Mouse (Mus musculus): ENCODE data around the gene Mark4. TPM values are rescaled to one million over a fixed set of nuclear protein-coding genes. Genes with fewer than 3 reads are reported as not detected.

The Mark4 gene
- polyA plus RNA-seq, 1 experiment from 2014 or later, result 16.3 TPM

DNA sequence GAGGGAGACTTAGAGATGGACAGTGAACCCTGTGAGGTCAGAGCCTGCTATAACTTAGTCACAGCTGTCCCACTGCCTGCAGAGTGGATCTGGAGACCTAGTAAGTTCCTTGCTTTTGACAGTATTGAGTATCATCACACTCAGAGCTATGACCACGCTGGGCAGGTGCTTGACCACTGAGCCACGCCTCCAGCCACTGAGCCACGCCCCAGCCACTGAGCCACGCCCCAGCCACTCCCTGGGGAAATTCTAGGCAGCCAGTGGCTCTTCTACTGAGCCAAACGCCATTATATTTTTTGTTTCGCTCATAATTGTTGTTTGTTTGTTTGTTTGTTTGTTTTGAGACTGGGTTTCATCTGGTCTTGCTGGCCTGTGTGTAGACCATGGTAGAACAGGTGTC is 9.0 kb upstream of the Mark4 start:
- H3K4me1 ChIP-seq (replicated peaks), result peaks cover 9% of the 10 kb centered on the region
- H3K27me3 ChIP-seq, result peaks cover 87% of the 10 kb centered on the region
- no peak overlapping the region for H3K27ac ChIP-seq
- H3K36me3 ChIP-seq, result no peaks in the 10 kb centered on the region
- no peaks in the 10 kb centered on the region for H3K9me3 ChIP-seq
- H3K4me3 ChIP-seq (replicated peaks), result no peak overlapping the region
- no peak overlapping the region for H3K4me2 ChIP-seq (replicated peaks)
- no peak overlapping the region for H3K9ac ChIP-seq (replicated peaks)
- 42% methylated on average over 6 of the region's 6 CpGs for WGBS
- ATAC-seq, result no peak

DNA sequence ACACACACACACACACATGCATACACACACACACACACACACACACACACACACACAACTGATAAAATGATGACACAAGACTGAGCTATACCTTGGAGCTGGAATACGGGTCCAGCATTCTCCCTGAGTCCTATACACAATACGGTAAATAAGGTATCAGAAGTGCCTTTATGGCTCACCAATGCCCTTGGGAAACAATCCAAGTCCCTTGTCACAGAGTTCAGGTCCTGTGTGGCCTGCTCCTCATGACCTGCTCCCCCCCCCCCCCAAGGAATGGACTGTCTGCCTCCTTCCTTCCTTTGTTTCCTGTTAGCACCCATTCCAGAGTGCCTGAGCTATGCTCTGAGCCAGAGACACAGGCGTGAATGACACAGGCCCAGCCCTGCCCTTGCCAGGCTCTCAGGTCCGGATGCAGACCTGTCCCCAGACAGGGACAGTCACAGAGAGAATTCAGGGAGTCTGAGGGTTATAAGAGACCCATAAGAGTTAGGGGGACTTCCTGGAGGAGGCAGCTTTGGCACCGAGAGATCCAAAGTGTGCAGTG is 8.1 kb upstream of the Mark4 start:
- 65% methylated on average over 5 of the region's 5 CpGs for WGBS

DNA sequence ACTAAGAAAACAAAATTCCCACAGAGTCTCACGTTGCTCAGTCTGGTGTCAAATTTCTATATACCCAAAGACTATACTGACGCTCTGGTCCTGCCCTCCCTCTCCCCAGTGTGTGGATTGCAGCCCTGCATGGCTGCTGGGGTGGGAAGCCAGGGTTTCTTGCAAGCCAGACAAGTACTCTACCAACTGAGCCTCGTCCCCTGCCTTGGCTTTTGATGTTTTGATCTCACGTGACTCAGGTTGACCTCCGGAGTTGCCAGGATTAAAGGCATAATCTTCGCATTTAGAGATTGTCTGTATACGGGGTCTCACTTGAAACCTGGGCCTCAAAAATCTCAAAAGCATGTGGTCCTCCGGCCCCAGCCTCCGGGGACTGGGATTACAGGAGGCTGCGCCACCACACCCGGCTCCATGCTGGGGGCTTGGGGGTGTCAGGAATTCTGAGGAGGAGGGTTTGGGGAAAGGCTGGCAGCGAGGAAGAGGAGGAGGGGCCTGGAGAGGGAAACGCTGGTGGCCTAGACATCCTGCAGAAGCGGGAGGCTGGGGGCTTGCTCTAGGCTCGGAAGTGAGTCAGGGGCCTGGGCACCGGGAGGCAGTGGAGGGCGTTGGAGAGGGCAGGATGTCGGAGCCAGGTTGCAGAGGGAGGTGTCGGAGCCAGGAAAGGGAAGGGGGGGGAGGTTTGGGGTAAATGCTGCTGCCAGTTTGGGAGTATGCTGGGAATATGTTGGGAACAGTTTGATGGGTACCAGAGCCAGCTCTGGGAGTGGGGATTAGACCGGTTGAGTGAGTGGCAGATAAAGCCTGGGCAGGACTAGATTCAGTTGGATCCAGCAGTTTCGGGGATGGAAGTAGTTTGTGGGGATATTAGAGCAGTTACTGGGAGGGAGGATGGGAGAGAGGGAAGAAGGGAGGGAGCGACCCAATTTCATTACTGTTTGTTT is 6.0 kb upstream of the Mark4 start:
- Histone ChIP-seq H3K9ac (replicated peaks) (peak overlapping the region; percentile 20), H3K36me3 (no peaks in the 10 kb centered on the region), H3K4me3 (replicated peaks) (no peak overlapping the region), H3K9me3 (no peaks in the 10 kb centered on the region), H3K27me3 (peaks cover 58% of the 10 kb centered on the region), H3K4me1 (replicated peaks) (peaks cover 11% of the 10 kb centered on the region), H3K27ac (no peak overlapping the region), H3K4me2 (replicated peaks) (peak overlapping the region; percentile 14)
- 3% methylated on average over 22 of the region's 22 CpGs for WGBS
- ATAC-seq, result no peak

More for the DNA sequence above, 8.1 kb upstream of the Mark4 start:
- Histone ChIP-seq H3K27ac (no peak overlapping the region), H3K36me3 (no peaks in the 10 kb centered on the region), H3K4me3 (replicated peaks) (no peak overlapping the region), H3K9me3 (no peaks in the 10 kb centered on the region), H3K27me3 (peaks cover 78% of the 10 kb centered on the region), H3K4me2 (replicated peaks) (no peak overlapping the region), H3K9ac (replicated peaks) (no peak overlapping the region), H3K4me1 (replicated peaks) (peaks cover 9% of the 10 kb centered on the region)
- no peak for ATAC-seq

DNA sequence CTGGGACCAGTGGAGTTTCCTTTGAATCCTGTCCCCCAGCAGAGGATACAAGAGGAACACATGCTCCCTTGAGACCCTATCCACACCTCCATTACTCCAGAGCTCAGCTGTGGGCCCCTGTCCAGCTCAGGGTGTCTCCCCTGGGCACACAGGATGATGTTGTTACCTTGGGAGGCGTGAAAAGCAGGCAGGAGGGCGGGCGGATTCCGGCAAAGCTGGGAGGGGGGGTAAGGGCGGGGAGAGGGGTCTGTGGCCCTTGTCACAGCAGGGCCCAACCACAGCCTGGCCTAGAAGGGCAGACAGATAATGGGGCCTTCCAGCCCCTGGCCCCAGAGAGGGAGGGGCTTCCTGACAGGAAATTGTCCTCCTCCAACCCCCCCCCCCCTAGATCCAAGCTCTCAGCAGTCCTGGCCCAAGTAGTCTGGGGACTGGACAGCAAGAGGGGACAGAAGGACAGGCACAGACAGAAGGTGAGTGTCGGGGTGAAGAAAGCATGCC is 4.3 kb upstream of the Mark4 start, which contains the start of gene Exoc3l2:
Gene Exoc3l2 (plus strand): TSS at position 448 of the 498 bp plus-strand sequence.
- peaks cover 42% of the 10 kb centered on the region for H3K27me3 ChIP-seq
- H3K27ac ChIP-seq, result no peak within 1 kb of the TSS
- no peak for ATAC-seq
- 21% methylated on average over 6 of the region's 6 CpGs for WGBS
- no peaks in the 10 kb centered on the region for H3K9me3 ChIP-seq
- H3K9ac ChIP-seq (replicated peaks), result no peak within 1 kb of the TSS
- peaks cover 15% of the 10 kb centered on the region for H3K4me1 ChIP-seq (replicated peaks)
- no peaks in the 10 kb centered on the region for H3K36me3 ChIP-seq
- H3K4me3 ChIP-seq (replicated peaks), result no peak within 1 kb of the TSS
- H3K4me2 ChIP-seq (replicated peaks), result no peak within 1 kb of the TSS

DNA sequence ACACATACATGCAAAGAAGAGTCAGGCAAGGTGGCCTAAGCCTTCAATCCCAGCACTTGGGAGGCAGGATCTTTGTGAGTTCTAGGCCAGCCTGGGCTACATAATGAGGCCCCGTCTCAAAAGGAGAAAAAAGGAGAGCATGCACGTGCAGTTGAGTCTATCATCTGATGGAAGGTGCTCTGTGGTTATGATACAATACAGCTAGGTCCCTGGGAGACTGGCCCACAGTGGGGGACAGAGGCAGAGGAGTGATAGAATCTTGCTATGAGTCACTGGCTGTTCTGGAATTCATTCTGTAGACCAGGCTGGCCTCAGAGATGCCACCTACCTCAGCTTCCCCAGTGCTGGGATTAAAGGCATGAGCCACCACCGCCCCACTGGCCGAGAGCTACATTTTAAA is 3.8 kb upstream of the Mark4 start:
- no peaks in the 10 kb centered on the region for H3K9me3 ChIP-seq
- no peak overlapping the region for H3K4me3 ChIP-seq (replicated peaks)
- 56% methylated on average over 4 of the region's 4 CpGs for WGBS
- H3K9ac ChIP-seq (replicated peaks), result no peak overlapping the region
- no peak for ATAC-seq
- peaks cover 19% of the 10 kb centered on the region for H3K4me1 ChIP-seq (replicated peaks)
- H3K27ac ChIP-seq, result no peak overlapping the region
- no peaks in the 10 kb centered on the region for H3K36me3 ChIP-seq
- peaks cover 39% of the 10 kb centered on the region for H3K27me3 ChIP-seq
- no peak overlapping the region for H3K4me2 ChIP-seq (replicated peaks)

DNA sequence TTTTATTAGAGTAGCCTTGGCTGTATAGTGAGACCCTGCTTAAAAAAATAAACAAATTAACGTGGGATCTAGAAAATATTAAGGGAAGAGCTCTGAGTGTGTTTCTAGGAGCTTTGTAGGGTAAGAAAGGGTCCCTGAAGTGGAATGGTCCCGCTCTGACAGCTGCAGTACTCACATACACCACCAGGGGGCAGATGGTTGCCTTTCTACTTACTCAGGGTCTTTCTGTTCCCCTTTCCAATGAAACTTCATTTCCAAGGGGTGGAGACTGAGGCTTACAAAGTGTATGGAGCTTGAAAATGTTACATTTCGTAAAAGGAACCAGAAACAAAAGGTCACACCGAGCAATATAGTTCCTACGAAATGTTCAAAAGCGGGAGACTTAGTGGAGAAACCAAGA is 2.9 kb upstream of the Mark4 start:
- H3K4me3 ChIP-seq (replicated peaks), result no peak overlapping the region
- H3K36me3 ChIP-seq, result no peaks in the 10 kb centered on the region
- no peak for ATAC-seq
- no peak overlapping the region for H3K9ac ChIP-seq (replicated peaks)
- H3K9me3 ChIP-seq, result no peaks in the 10 kb centered on the region
- H3K4me1 ChIP-seq (replicated peaks), result peaks cover 29% of the 10 kb centered on the region
- H3K27me3 ChIP-seq, result peaks cover 30% of the 10 kb centered on the region
- no peak overlapping the region for H3K4me2 ChIP-seq (replicated peaks)
- H3K27ac ChIP-seq, result no peak overlapping the region
- 10% methylated on average over 6 of the region's 6 CpGs for WGBS

DNA sequence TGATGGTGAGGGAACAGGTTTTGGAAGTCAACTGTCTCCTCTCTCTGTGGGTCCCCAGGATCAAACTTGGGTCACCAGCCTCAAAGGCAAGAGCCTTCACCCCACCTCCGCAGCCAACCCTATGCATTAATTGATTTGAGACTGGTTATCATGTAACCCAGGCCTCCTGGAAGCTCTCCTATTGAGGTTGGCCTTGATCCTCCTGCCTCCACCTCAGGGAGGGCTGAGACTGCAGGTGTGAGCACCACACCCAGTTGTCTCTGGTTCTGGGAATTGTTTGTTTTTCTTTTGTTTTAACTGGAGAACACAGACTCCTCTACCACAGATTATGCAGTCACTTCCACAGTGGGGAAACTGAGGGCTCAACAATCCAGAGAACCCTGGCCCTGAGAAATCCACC is 1.9 kb upstream of the Mark4 start:
- no peak for ATAC-seq
- Histone ChIP-seq H3K4me3 (replicated peaks) (no peak overlapping the region), H3K9me3 (no peaks in the 10 kb centered on the region), H3K9ac (replicated peaks) (no peak overlapping the region), H3K36me3 (peaks cover 6% of the 10 kb centered on the region), H3K27ac (no peak overlapping the region), H3K4me2 (replicated peaks) (no peak overlapping the region), H3K27me3 (peaks cover 22% of the 10 kb centered on the region), H3K4me1 (replicated peaks) (peaks cover 37% of the 10 kb centered on the region)
- WGBS, result 56% methylated on average over 1 of the region's 1 CpGs

DNA sequence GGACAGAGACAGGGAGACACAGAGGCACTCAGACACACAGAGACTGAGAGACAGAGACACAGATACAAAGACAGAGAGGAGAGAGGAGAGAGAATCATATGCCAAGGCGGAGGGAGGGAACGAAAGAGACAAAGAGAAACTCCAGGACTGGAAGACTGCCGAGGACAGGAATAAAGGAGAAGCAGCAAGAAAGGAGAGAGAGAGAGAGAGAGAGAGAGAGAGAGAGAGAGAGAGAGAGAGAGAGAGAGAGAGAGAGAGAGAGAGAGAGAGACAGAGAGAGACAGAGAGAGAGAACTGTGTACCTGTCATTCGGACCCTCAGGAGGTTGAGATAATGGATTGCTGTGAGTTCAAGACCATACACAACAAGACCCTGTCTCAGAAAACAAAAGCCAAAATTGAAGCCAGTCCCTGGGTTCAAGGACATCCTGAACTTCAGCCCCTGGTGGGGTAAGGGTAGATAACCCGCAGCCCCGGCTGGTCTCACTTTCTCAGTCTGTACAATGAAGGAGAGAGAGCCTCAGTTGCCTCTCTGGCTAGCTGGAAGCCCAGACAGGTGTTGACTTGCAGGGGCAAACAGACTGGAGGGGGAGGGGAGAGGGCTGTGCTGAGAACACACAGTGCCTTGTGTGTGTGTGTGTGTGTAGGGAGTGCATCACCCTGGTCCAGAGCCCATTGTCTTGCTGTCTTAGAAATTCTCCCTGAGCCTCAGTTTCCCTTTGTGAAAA is 686 bp upstream of the Mark4 start:
- WGBS, result 15% methylated on average over 6 of the region's 6 CpGs
- Histone ChIP-seq H3K36me3 (peaks cover 10% of the 10 kb centered on the region), H3K27ac (peak overlapping the region; percentile 83), H3K9me3 (no peaks in the 10 kb centered on the region), H3K4me1 (replicated peaks) (peaks cover 32% of the 10 kb centered on the region), H3K4me2 (replicated peaks) (peak overlapping the region; percentile 98), H3K4me3 (replicated peaks) (peak overlapping the region; percentile 92), H3K9ac (replicated peaks) (peak overlapping the region; percentile 95), H3K27me3 (peaks cover 10% of the 10 kb centered on the region; the same call in 1 of the 2 replicates)
- no peak; the same call in 1 of the 2 replicates for ATAC-seq

DNA sequence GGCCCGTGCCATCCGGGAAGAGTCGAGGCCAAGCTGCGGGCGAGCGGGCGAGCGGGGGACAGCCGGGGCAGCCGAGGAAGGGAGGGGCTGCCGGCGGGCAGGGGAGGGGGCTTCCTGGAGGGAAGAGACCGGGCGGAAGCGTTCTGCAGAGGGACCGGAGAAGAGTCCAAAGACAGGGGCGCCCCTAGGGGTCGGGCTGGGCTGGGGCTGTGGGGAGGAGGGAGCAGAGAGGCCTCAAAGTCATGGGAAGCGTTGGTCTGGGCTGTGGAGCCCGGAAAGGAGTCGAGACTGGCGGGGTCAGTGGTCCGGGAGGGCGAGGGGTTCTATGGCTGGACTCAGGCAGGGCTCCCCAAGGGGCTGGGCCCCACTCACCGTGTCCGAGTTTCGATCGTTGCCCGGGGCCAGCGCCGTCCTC is 542 bp downstream of the Mark4 start:
- Histone ChIP-seq H3K36me3 (peaks cover 14% of the 10 kb centered on the region), H3K4me1 (replicated peaks) (peaks cover 32% of the 10 kb centered on the region), H3K9me3 (no peaks in the 10 kb centered on the region), H3K27me3 (0 out of 2 replicates have a peak, but pooled peaks cover 4% of the 10 kb centered on the region), H3K4me2 (replicated peaks) (peak overlapping the region; percentile 98), H3K9ac (replicated peaks) (peak overlapping the region; percentile 95), H3K4me3 (replicated peaks) (peak overlapping the region; percentile 92), H3K27ac (peak overlapping the region; percentile 83)
- WGBS, result 0% methylated on average over 25 of the region's 31 CpGs
- peak; percentile 82 for ATAC-seq

DNA sequence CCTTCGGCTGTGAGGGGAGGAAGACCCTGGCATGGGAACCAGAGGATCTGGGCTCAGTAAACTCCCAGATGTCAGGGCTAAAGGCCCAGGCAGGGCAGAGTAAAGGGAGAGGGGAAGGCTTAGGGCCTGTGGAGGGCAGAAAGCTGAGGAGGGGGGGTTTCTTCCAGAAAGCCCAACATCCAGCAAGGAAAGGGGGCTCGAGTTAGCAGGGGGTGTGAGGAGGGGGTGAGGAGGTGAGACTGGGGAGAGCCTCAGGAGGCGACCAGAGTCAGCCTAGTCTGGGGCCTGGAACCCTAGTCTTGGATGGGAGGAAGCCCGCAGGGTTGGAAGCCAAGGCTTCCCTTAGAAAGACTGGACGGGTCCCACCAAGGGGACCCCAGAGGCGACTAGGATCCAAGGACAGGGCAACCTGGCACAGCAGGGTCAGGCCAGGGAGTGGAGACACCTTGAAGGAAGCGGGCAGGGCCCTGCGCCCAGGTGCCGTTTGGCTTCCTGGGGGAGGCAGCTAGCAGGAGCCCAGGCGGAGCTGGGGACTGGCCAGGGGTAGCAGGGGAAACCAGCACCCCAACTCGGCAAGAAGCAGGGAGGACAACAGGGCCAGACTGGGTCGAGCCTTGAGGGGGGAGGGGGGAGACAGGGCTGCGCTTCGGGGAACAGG is 1.1 kb downstream of the Mark4 start:
- 7% methylated on average over 14 of the region's 14 CpGs for WGBS
- peak overlapping the region; percentile 83 for H3K27ac ChIP-seq
- peak overlapping the region; percentile 92 for H3K4me3 ChIP-seq (replicated peaks)
- no peaks in the 10 kb centered on the region for H3K9me3 ChIP-seq
- peaks cover 28% of the 10 kb centered on the region for H3K4me1 ChIP-seq (replicated peaks)
- peak overlapping the region; percentile 98 for H3K4me2 ChIP-seq (replicated peaks)
- H3K27me3 ChIP-seq, result no peaks in the 10 kb centered on the region
- peak; percentile 41; the same call in 1 of the 2 replicates for ATAC-seq
- peak overlapping the region; percentile 95 for H3K9ac ChIP-seq (replicated peaks)
- peaks cover 14% of the 10 kb centered on the region for H3K36me3 ChIP-seq

DNA sequence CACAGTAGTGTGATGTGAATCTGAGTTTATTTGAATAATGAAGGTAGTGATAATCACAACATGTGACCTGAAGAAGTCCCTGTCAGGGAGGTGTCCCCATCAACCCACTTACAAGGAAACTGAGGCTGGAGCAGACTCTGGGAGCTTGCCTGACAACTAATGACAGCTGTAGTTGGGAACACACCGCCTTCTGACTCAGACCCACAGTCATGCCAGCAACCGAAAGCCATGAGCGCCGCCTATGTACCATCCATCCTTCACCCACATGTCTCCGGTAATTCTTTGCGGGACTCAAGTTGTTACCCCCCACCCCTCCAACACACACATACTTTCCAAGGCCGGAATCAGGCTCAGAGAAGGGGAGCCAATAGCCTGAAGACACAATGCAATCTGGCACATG is 2.0 kb downstream of the Mark4 start:
- Histone ChIP-seq H3K27ac (no peak overlapping the region), H3K27me3 (no peaks in the 10 kb centered on the region), H3K9me3 (no peaks in the 10 kb centered on the region), H3K4me1 (replicated peaks) (peaks cover 28% of the 10 kb centered on the region), H3K4me3 (replicated peaks) (peak overlapping the region; percentile 92; the same call in 1 of the 2 replicates), H3K9ac (replicated peaks) (0 out of 2 replicates have a peak overlapping the region, but pooled peaks have one; percentile 25), H3K4me2 (replicated peaks) (peak overlapping the region; percentile 98), H3K36me3 (peaks cover 24% of the 10 kb centered on the region)
- WGBS, result 95% methylated on average over 7 of the region's 7 CpGs
- ATAC-seq, result no peak

Measured in midbrain, embryonic 13.5 days (tissue).